Mouse (Mus musculus) heart, postnatal 25 days (tissue): ENCODE data around the gene Apobec1. TPM values are rescaled to one million over a fixed set of nuclear protein-coding genes. Genes with fewer than 3 reads are reported as not detected.
A peak's percentile ranks its signal among the peaks of the same experiment; 100 is the strongest.
"Not testable (repeated sequence)": the region's sequence is repeated elsewhere in the genome, so short reads cannot be mapped to it uniquely, and the experiment has no call there.

Experiments
- DNase-seq: peaks from one replicate; pipeline ENCODE4 v3.0.0; 2022; ENCODE audit warnings: low spot score
- intact Hi-C: fragments of 180-260 bp; cut with DNase I; formaldehyde crosslinking; loops from one replicate; pipeline ENCODE4 v1.15.1; 2025
- total RNA-seq, 2 experiments: library from RNA; stranded (reverse); gene quantifications; 2 replicates each; pipeline ENCODE4 v1.2.3; 2021

The Apobec1 gene
- 1 to 10 TPM; 3.5 to 5.2 TPM for total RNA-seq

GRCm38 (mm10) chr6:122602242-122602991, at the start of gene Apobec1:
Gene Apobec1 (minus strand): TSS chr6:122602444.
- intact Hi-C loops, result no loop called here
- DNase-seq, result peak; percentile 71

- DNase-seq, result no peak
- intact Hi-C loops, result no loop called here
These were observed 48.2 kb upstream of the Apobec1 start for GRCm38 (mm10) chr6:122650398-122650980.

- DNase-seq, result no peak
- intact Hi-C loops, result no loop called here
These were observed 47.7 kb upstream of the Apobec1 start for GRCm38 (mm10) chr6:122649903-122650302.

- intact Hi-C loops, DNase-seq: not testable (repeated sequence)
These were observed 42.0 kb upstream of the Apobec1 start for GRCm38 (mm10) chr6:122644196-122644595.

GRCm38 (mm10) chr6:122637566-122637965, 35.3 kb upstream of the Apobec1 start:
- intact Hi-C loops, result not testable (repeated sequence)

GRCm38 (mm10) chr6:122636666-122637065, 34.4 kb upstream of the Apobec1 start:
- intact Hi-C loops, result no loop called here

More at GRCm38 (mm10) chr6:122637566-122637965, 35.3 kb upstream of the Apobec1 start:
- not testable (repeated sequence) for DNase-seq

GRCm38 (mm10) chr6:122635315-122635714, 33.1 kb upstream of the Apobec1 start:
- DNase-seq, result no peak
- intact Hi-C loops, result no loop called here

More at GRCm38 (mm10) chr6:122636666-122637065, 34.4 kb upstream of the Apobec1 start:
- DNase-seq, result no peak

- intact Hi-C loops, result loop anchor here (1.0 to 5.0 kb wide), 2 partner anchors 38 to 71 kb away; no protein-coding TSS in a partner anchor
- no peak for DNase-seq
These were observed 31.2 kb upstream of the Apobec1 start for GRCm38 (mm10) chr6:122633411-122633810.

- intact Hi-C loops, result no loop called here
- no peak for DNase-seq
These were observed 25.3 kb upstream of the Apobec1 start for GRCm38 (mm10) chr6:122627469-122628108.

- no peak for DNase-seq
- intact Hi-C loops, result no loop called here
These were observed 23.9 kb upstream of the Apobec1 start, which contains the start of gene Dppa3 for GRCm38 (mm10) chr6:122626110-122626509. Gene Dppa3 (plus strand): TSS chr6:122626410.

- intact Hi-C loops, result no loop called here
- DNase-seq, result no peak
These were observed 22.9 kb upstream of the Apobec1 start for GRCm38 (mm10) chr6:122625156-122625555.

- intact Hi-C loops, result no loop called here
- DNase-seq, result no peak
These were observed 22.2 kb upstream of the Apobec1 start for GRCm38 (mm10) chr6:122624480-122624879.

- intact Hi-C loops, result no loop called here
- no peak for DNase-seq
These were observed 18.8 kb upstream of the Apobec1 start for GRCm38 (mm10) chr6:122621066-122621465.

GRCm38 (mm10) chr6:122616022-122616421, 13.8 kb upstream of the Apobec1 start:
- DNase-seq, result no peak
- intact Hi-C loops, result no loop called here

GRCm38 (mm10) chr6:122614047-122614446, 11.8 kb upstream of the Apobec1 start:
- intact Hi-C loops, result no loop called here
- no peak for DNase-seq

GRCm38 (mm10) chr6:122612426-122612825, 10.2 kb upstream of the Apobec1 start:
- no peak for DNase-seq
- intact Hi-C loops, result no loop called here

GRCm38 (mm10) chr6:122609771-122610170, 7.5 kb upstream of the Apobec1 start, which contains the start of gene Gdf3:
Gene Gdf3 (minus strand): TSS chr6:122610087.
- intact Hi-C loops, result no loop called here
- DNase-seq, result no peak

- intact Hi-C loops, result no loop called here
- DNase-seq, result no peak
These were observed 7.1 kb upstream of the Apobec1 start for GRCm38 (mm10) chr6:122609377-122609728.

- intact Hi-C loops, result no loop called here
- no peak for DNase-seq
These were observed 6.5 kb upstream of the Apobec1 start for GRCm38 (mm10) chr6:122608434-122609376.

GRCm38 (mm10) chr6:122607700-122608099, 5.5 kb upstream of the Apobec1 start:
- DNase-seq, result no peak
- intact Hi-C loops, result no loop called here
